Mouse (Mus musculus) liver, embryonic 11.5 days (tissue): Measurements from ENCODE around the gene Plppr5. TPM values are rescaled to one million over a fixed set of nuclear protein-coding genes. Genes with fewer than 3 reads are reported as not detected.

ENCODE experiments used
- ATAC-seq: fragments of 200-750 bp; cut with Nextera tagmentation; replicated peaks from 2 replicates; pipeline ENCODE4 v1.8.0; 2017; ENCODE audit warnings: moderate number of reproducible peaks, mild to moderate bottlenecking, moderate TSS enrichment, moderate library complexity; ENCODE audit not compliant: low FRiP score
- DNase-seq: peaks from one replicate; pipeline ENCODE4 v3.0.0-alpha.2; 2017; ENCODE audit warnings: low spot score
- H3K27ac ChIP-seq: fragments of 300-500 bp; sonication (generic); 2 replicates; pipeline ENCODE4 v1.5.1; 2014; ENCODE audit warnings: mild to moderate bottlenecking, low read depth, low read length, control low read depth
- H3K27me3 ChIP-seq: fragments of 300-500 bp; sonication (generic); replicated peaks from 2 replicates; pipeline ENCODE4 v1.6.1; 2014; ENCODE audit warnings: low read length, mixed read lengths; ENCODE audit not compliant: control insufficient read depth, insufficient read depth
- H3K36me3 ChIP-seq: fragments of 300-500 bp; sonication (generic); 2 replicates; pipeline ENCODE4 v1.6.1; 2014; ENCODE audit warnings: mild to moderate bottlenecking, low read length, moderate library complexity, mixed read lengths; ENCODE audit not compliant: control insufficient read depth, insufficient read depth
- H3K4me1 ChIP-seq: fragments of 300-500 bp; sonication (generic); replicated peaks from 2 replicates; pipeline ENCODE4 v1.6.1; 2014; ENCODE audit warnings: low read length, mixed read lengths; ENCODE audit not compliant: control insufficient read depth, insufficient read depth
- H3K4me2 ChIP-seq: fragments of 300-500 bp; sonication (generic); 2 replicates; pipeline ENCODE4 v1.6.1; 2014; ENCODE audit warnings: mild to moderate bottlenecking, control low read depth, moderate library complexity
- H3K4me3 ChIP-seq: fragments of 300-500 bp; sonication (generic); 2 replicates; pipeline ENCODE4 v1.5.1; 2014; ENCODE audit warnings: low read depth, low read length, control low read depth
- H3K9ac ChIP-seq: fragments of 300-500 bp; sonication (generic); 2 replicates; pipeline ENCODE4 v1.6.1; 2014; ENCODE audit warnings: low read depth, low read length, control low read depth
- H3K9me3 ChIP-seq: fragments of 300-500 bp; sonication (generic); 2 replicates; pipeline ENCODE4 v1.6.1; 2016; ENCODE audit warnings: low read length, inconsistent platforms, mixed read lengths; ENCODE audit not compliant: control insufficient read depth
- whole genome bisulfite sequencing: fragments of 180-500 bp; shearing (Covaris S2); extraction: QIAGEN DNeasy Blood & Tissue Kit; methylation state at CpG from one replicate; pipeline ENCODE4 v1.1.7; 2014; 5-methylcytosine and 5-hydroxymethylcytosine counted together
- polyA plus RNA-seq: library from polyadenylated mRNA; unstranded; fragments of >200 nt; fragmentation: Nextera tagmentation; extraction: Ambion mirVana; gene quantifications from 2 replicates; pipeline ENCODE4 v1.2.1, GENCODE M21; 2014

Plppr5 gene
- polyA plus RNA-seq, 1 experiment from 2014 or later: 0.14 TPM

DNA sequence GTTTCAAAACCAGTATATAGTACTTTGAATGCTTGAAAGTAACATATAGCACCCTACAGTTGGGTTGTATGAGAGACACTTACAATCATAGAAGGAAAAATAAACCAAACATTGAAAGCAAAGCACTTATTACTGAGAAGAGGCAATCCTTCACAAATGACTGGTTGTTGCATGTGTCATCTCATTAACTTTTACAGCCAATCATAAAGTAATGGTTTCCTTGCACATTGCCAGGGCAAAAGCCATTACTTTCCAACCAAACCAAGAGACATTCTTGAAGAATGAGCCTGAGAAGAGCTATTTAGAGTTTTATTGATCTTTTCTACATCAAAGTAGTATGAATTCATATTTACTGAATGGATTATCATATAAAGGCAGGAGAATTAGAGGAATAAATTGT, 148.8 kb downstream of the Plppr5 start:
- no peak overlapping the region for H3K9ac ChIP-seq
- no peak overlapping the region for H3K4me3 ChIP-seq
- no peaks in the 10 kb centered on the region for H3K27me3 ChIP-seq
- ATAC-seq: no peak
- no peaks in the 10 kb centered on the region for H3K9me3 ChIP-seq
- H3K4me2 ChIP-seq: no peak overlapping the region
- H3K36me3 ChIP-seq: no peaks in the 10 kb centered on the region
- DNase-seq: no peak
- H3K27ac ChIP-seq: no peak overlapping the region
- H3K4me1 ChIP-seq: no peaks in the 10 kb centered on the region

DNA sequence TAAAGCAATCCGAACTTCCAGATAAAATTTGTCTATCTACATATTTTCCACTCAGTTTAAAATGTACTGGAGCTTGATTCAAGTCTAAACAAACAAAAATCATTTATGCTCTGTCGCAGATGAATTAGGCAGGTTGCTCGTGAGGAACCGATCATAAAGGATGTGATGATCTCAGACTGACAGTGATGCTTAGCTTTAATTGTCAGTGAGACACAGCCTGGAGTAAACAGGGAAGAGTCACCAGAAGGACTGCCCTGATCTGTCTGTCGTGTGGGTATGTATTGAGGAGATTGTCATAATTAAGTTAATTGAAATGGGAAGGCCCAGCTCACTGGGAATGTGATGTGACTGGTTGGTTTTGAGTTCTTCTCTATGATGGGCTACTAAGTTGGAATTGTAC, 149.9 kb downstream of the Plppr5 start:
- Histone ChIP-seq H3K36me3 (no peaks in the 10 kb centered on the region), H3K4me2 (no peak overlapping the region), H3K27ac (no peak overlapping the region), H3K4me1 (no peaks in the 10 kb centered on the region), H3K9ac (no peak overlapping the region), H3K27me3 (no peaks in the 10 kb centered on the region), H3K9me3 (no peaks in the 10 kb centered on the region), H3K4me3 (no peak overlapping the region)
- ATAC-seq: no peak
- no peak for DNase-seq
- WGBS: 65% methylated on average over 5 of the region's 5 CpGs

DNA sequence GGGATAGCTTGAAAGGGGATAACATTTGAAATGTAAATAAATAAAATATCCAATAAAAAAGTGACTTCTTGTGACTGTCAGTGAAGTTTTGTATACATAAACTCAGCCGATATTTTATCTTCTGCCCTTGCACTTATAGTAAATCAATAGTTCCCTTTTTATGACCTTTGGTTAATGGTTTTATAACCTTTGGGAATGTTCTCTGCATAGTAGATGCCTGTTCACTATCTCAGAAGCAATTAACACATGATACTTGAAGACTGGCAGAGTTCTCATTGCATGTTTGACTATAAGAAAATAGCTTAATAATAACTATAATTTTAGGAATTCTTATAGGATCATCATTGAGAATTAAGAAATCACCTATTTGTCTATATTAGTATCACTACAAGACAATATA, 150.9 kb downstream of the Plppr5 start:
- H3K4me2 ChIP-seq: no peak overlapping the region
- no peaks in the 10 kb centered on the region for H3K27me3 ChIP-seq
- H3K36me3 ChIP-seq: no peaks in the 10 kb centered on the region
- DNase-seq (no peak), ATAC-seq (no peak)
- H3K4me3 ChIP-seq: no peak overlapping the region
- WGBS: 78% methylated on average over 1 of the region's 1 CpGs
- H3K9me3 ChIP-seq: no peaks in the 10 kb centered on the region
- no peak overlapping the region for H3K9ac ChIP-seq
- no peaks in the 10 kb centered on the region for H3K4me1 ChIP-seq
- H3K27ac ChIP-seq: no peak overlapping the region

DNA sequence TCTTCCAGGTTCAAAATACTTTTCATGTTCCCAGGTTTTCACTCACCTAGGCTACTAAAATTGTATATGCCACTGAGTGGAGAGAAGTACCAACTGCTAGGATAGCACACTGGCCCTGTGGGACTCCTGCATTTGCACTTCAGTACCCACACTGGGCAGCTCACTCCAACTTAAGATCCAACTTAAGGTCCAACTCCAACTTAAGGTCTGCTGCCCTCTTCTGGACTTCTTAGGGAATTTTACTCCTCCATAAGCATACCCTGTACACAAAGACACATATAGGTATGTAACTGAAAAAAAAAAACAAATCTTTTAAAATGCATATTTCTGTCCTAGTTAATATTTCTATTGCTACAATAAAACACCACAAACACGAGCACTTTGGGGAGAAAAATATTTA, 153.5 kb downstream of the Plppr5 start:
- WGBS: 12% methylated on average over 1 of the region's 1 CpGs
- no peak overlapping the region for H3K4me2 ChIP-seq
- H3K9ac ChIP-seq: no peak overlapping the region
- ATAC-seq: no peak
- no peak overlapping the region for H3K4me3 ChIP-seq
- no peak for DNase-seq
- no peaks in the 10 kb centered on the region for H3K36me3 ChIP-seq
- H3K27ac ChIP-seq: no peak overlapping the region
- H3K9me3 ChIP-seq: no peaks in the 10 kb centered on the region
- no peaks in the 10 kb centered on the region for H3K27me3 ChIP-seq
- H3K4me1 ChIP-seq: no peaks in the 10 kb centered on the region

DNA sequence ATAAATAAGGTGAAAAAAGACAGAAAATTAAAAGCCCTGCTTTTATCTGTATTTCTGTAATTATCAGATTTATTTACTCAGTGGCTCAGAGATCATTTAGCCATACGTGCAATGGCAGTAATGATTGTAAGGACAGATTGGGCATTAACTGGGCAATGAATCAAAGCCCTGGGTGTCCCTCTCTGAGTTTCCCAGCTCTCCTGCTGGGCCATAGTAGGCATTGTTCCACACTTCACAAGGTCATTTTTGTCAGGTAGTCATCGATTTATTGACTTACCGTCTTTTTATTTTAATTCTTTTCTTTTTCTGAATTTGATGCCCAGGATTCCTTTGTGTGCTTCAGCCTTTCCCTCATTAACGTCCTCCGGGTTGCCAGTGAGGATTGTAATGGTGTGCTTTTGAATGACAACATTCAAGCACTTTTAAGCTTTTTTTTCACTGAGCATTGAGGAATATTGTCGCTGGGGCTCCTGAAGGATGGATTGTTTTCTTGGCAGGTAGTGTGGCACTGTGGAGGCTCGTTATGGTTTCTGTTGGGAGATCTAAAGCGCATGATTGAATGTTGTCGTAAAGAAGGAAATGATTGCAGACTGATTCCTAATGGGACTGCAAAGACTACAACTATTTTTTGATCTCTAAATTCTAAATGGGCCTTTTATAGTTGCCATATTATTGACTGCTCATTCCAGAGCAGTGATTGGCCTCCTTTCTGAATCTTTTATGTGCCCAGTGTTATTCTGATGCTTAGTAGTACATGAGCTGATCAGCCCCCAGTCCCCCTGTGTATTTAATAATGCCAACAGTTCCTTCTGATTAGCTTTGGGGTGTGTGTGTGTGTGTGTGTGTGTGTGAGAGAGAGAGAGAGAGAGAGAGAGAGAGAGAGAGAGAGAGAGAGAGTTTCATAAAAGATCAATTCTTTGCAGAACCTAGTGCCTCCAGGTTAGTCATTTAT, 154.8 kb downstream of the Plppr5 start:
- 79% methylated on average over 9 of the region's 9 CpGs for WGBS
- no peak for DNase-seq
- Histone ChIP-seq H3K9me3 (no peaks in the 10 kb centered on the region), H3K4me2 (no peak overlapping the region), H3K36me3 (no peaks in the 10 kb centered on the region), H3K4me3 (no peak overlapping the region), H3K4me1 (no peaks in the 10 kb centered on the region), H3K27me3 (no peaks in the 10 kb centered on the region), H3K9ac (no peak overlapping the region), H3K27ac (no peak overlapping the region)
- no peak for ATAC-seq

DNA sequence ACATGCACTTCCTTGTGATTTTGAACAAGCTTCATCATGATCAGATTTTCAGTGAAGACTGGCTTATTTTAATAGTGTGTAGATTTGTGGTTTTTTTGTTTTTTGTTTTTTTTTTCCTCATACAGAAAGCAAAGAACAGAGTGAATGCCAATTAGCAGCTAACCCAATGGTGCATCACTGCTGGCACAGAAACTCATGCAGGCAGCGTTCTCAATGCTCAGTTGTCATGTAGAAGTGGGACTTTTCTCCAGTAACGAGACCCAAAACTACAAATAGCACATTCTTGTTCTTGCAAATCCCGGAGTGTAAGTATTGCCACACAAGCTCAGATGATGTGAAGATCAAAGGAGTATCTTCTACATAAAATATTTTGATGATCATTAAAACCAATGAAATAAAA, 156.9 kb downstream of the Plppr5 start:
- H3K9me3 ChIP-seq: no peaks in the 10 kb centered on the region
- no peak overlapping the region for H3K27ac ChIP-seq
- H3K36me3 ChIP-seq: no peaks in the 10 kb centered on the region
- H3K27me3 ChIP-seq: no peaks in the 10 kb centered on the region
- H3K4me3 ChIP-seq: no peak overlapping the region
- H3K9ac ChIP-seq: no peak overlapping the region
- no peak for DNase-seq
- WGBS: 82% methylated on average over 3 of the region's 3 CpGs
- H3K4me2 ChIP-seq: no peak overlapping the region
- no peak for ATAC-seq
- H3K4me1 ChIP-seq: no peaks in the 10 kb centered on the region

DNA sequence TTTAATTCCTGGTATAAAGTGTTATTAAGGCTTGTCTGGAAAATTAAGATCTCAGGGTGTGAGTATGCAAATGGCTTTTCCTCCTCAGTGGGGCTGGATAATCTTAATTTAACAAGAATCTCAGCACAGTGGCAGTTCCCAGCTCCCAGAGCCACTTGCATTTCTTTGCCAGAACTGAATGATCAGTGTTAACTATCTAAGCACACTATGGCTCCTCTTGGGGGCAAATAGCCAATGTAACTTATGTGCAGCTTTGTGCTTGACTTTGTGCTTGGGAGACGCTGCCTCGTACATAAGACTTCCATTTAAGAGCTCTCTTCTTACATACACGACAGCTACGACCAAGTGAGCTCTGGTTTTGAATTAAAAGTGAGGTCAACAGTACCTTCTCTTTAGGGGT, 158.0 kb downstream of the Plppr5 start:
- 80% methylated on average over 4 of the region's 4 CpGs for WGBS
- DNase-seq (no peak), ATAC-seq (no peak)
- no peak overlapping the region for H3K9ac ChIP-seq
- H3K4me3 ChIP-seq: no peak overlapping the region
- no peaks in the 10 kb centered on the region for H3K36me3 ChIP-seq
- H3K4me2 ChIP-seq: no peak overlapping the region
- no peak overlapping the region for H3K27ac ChIP-seq
- H3K4me1 ChIP-seq: no peaks in the 10 kb centered on the region
- H3K27me3 ChIP-seq: no peaks in the 10 kb centered on the region
- H3K9me3 ChIP-seq: no peaks in the 10 kb centered on the region
